Mouse (Mus musculus): ENCODE measurements around the gene Ruvbl1. TPM values are rescaled to one million over a fixed set of nuclear protein-coding genes. Genes with fewer than 3 reads are reported as not detected.
A peak's percentile ranks its signal among the peaks of the same experiment; 100 is the strongest.

Gene Ruvbl1
- polyA plus RNA-seq, 1 experiment from 2014 or later, result 30.6 TPM

- Histone ChIP-seq H3K36me3 (ENCODE audit: control insufficient read depth, insufficient read depth) (peaks cover 42% of the 10 kb centered on the region), H3K9me3 (ENCODE audit: control insufficient read depth) (no peaks in the 10 kb centered on the region), H3K27me3 (replicated peaks; ENCODE audit: control insufficient read depth, insufficient read depth, low read length) (no peaks in the 10 kb centered on the region), H3K27ac (ENCODE audit: low read depth, low read length) (no peak overlapping the region), H3K4me1 (replicated peaks; ENCODE audit: control insufficient read depth, insufficient read depth, low read length) (no peaks in the 10 kb centered on the region), H3K4me2 (replicated peaks; ENCODE audit: low read depth) (no peak overlapping the region), H3K4me3 (ENCODE audit: low read depth, low read length) (no peak overlapping the region), H3K9ac (ENCODE audit: low read depth, low read length) (no peak overlapping the region)
- 84% methylated on average over 6 of the region's 6 CpGs for WGBS
- TF ChIP-seq CTCF (IDR thresholded peaks at IDR 0.05; ENCODE audit: low read depth), result no peak
- no peak for ATAC-seq
Measured at GRCm38 (mm10) chr6:88489834-88490233, 24.6 kb downstream of the Ruvbl1 start.

- no peaks in the 10 kb centered on the region for H3K9me3 ChIP-seq (ENCODE audit: control insufficient read depth)
- no peak for ATAC-seq
Measured at GRCm38 (mm10) chr6:88490629-88491354, 25.6 kb downstream of the Ruvbl1 start.

DNA sequence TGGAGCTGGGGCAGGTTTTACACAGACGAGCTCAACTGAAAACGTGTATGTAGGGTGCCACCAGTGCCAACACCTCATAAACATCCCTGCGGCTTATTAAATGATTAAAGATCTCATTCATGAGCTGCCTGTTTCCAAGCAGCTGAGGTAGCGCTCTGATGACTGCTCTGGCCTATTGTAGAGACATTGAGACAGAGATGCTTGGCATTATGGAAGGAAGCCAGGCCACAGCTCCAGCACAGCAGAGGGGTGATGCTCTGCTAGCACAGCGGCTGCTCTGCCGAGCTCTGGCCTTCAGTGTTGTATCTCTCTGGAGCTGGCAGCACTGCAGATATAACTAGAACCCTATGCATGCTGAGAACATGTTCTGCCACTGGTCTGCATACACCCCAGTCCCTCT is 28.5 kb downstream of the Ruvbl1 start:
- Histone ChIP-seq H3K4me3 (ENCODE audit: low read depth, low read length) (no peak overlapping the region), H3K36me3 (ENCODE audit: control insufficient read depth, insufficient read depth) (peaks cover 34% of the 10 kb centered on the region), H3K27ac (ENCODE audit: low read depth, low read length) (no peak overlapping the region), H3K4me2 (replicated peaks; ENCODE audit: low read depth) (no peak overlapping the region), H3K4me1 (replicated peaks; ENCODE audit: control insufficient read depth, insufficient read depth, low read length) (no peaks in the 10 kb centered on the region), H3K9me3 (ENCODE audit: control insufficient read depth) (no peaks in the 10 kb centered on the region), H3K9ac (ENCODE audit: low read depth, low read length) (no peak overlapping the region), H3K27me3 (replicated peaks; ENCODE audit: control insufficient read depth, insufficient read depth, low read length) (no peaks in the 10 kb centered on the region)
- WGBS, result 84% methylated on average over 6 of the region's 6 CpGs
- ATAC-seq, result no peak
- TF ChIP-seq CTCF (IDR thresholded peaks at IDR 0.05; ENCODE audit: low read depth), result no peak

More at GRCm38 (mm10) chr6:88490629-88491354, 25.6 kb downstream of the Ruvbl1 start:
- Histone ChIP-seq H3K27ac (ENCODE audit: low read depth, low read length) (no peak overlapping the region), H3K4me3 (ENCODE audit: low read depth, low read length) (no peak overlapping the region), H3K9ac (ENCODE audit: low read depth, low read length) (no peak overlapping the region), H3K36me3 (ENCODE audit: control insufficient read depth, insufficient read depth) (peaks cover 34% of the 10 kb centered on the region), H3K27me3 (replicated peaks; ENCODE audit: control insufficient read depth, insufficient read depth, low read length) (no peaks in the 10 kb centered on the region), H3K4me1 (replicated peaks; ENCODE audit: control insufficient read depth, insufficient read depth, low read length) (no peaks in the 10 kb centered on the region), H3K4me2 (replicated peaks; ENCODE audit: low read depth) (no peak overlapping the region)
- WGBS, result 92% methylated on average over 12 of the region's 12 CpGs
- no peak for TF ChIP-seq CTCF (IDR thresholded peaks at IDR 0.05; ENCODE audit: low read depth)

- Histone ChIP-seq H3K36me3 (ENCODE audit: control insufficient read depth, insufficient read depth) (peaks cover 41% of the 10 kb centered on the region), H3K4me1 (replicated peaks; ENCODE audit: control insufficient read depth, insufficient read depth, low read length) (no peaks in the 10 kb centered on the region), H3K4me2 (replicated peaks; ENCODE audit: low read depth) (peak overlapping the region; percentile 91), H3K9ac (ENCODE audit: low read depth, low read length) (peak overlapping the region; percentile 38; the same call in 1 of the 2 replicates), H3K9me3 (ENCODE audit: control insufficient read depth) (no peaks in the 10 kb centered on the region), H3K4me3 (ENCODE audit: low read depth, low read length) (peak overlapping the region; percentile 56), H3K27ac (ENCODE audit: low read depth, low read length) (no peak overlapping the region), H3K27me3 (replicated peaks; ENCODE audit: control insufficient read depth, insufficient read depth, low read length) (no peaks in the 10 kb centered on the region)
- ATAC-seq, result peak; percentile 34; the same call in 1 of the 2 replicates
- TF ChIP-seq CTCF (IDR thresholded peaks at IDR 0.05; ENCODE audit: low read depth), result peak; percentile 82
- 5% methylated on average over 75 of the region's 76 CpGs for WGBS
Measured at GRCm38 (mm10) chr6:88499481-88500404, 34.5 kb downstream of the Ruvbl1 start.

- Histone ChIP-seq H3K27ac (ENCODE audit: low read depth, low read length) (no peak overlapping the region), H3K4me3 (ENCODE audit: low read depth, low read length) (peak overlapping the region; percentile 56), H3K27me3 (replicated peaks; ENCODE audit: control insufficient read depth, insufficient read depth, low read length) (no peaks in the 10 kb centered on the region), H3K9ac (ENCODE audit: low read depth, low read length) (no peak overlapping the region; the same call in 1 of the 2 replicates), H3K4me2 (replicated peaks; ENCODE audit: low read depth) (peak overlapping the region; percentile 91), H3K4me1 (replicated peaks; ENCODE audit: control insufficient read depth, insufficient read depth, low read length) (no peaks in the 10 kb centered on the region), H3K9me3 (ENCODE audit: control insufficient read depth) (no peaks in the 10 kb centered on the region), H3K36me3 (ENCODE audit: control insufficient read depth, insufficient read depth) (peaks cover 48% of the 10 kb centered on the region)
- WGBS, result 1% methylated on average over 3 of the region's 3 CpGs
- no peak for ATAC-seq
- no peak for TF ChIP-seq CTCF (IDR thresholded peaks at IDR 0.05; ENCODE audit: low read depth)
Measured at GRCm38 (mm10) chr6:88500405-88500767, 35.2 kb downstream of the Ruvbl1 start.

All from intestine, postnatal 0 days (tissue).